Mouse (Mus musculus) cerebellum, adult 9-10 months (tissue): Measurements from ENCODE around the gene Tom1l1.

Experiments
- DNase-seq: peaks from one replicate; pipeline ENCODE4 v3.0.0; 2022

The Tom1l1 gene

DNA sequence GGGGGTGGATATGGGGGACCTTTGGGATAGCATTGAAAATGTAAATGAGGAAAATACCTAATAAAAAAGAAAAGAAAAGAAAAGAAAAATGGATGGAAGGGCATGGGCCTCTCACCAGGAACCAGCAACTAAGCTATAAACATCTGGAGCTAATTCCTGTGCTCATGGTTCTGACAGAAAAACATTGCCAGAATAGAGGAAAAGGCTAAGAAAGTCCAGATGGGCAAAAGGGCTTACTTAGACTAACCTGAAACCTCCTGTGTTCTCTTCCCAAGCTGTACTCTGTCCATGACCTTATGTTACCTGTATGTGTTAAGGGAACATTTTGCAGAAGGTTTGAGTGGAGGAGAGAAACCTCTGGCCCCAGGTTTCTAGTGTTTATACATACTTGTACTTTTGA is 76.0 kb downstream of the Tom1l1 start:
- no peak for DNase-seq

DNA sequence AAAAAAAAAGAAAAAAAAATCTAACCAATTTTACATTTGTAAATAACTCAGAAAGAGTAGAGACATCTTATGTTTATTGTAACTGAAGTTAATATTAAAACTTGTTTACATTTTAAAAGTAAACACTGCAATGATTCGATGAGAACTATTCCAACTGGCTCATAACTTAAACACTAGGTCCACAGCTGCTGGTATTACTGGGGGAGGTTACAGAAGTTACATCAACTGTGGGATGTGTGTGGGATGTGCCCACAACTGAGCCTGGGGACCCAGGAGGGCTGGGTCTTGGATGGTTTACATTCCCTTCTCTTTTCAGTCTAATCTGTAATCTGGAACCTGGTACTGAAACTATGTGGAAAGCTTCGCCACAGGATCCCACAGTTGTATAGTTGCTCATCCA is 85.1 kb downstream of the Tom1l1 start:
- no peak for DNase-seq

DNA sequence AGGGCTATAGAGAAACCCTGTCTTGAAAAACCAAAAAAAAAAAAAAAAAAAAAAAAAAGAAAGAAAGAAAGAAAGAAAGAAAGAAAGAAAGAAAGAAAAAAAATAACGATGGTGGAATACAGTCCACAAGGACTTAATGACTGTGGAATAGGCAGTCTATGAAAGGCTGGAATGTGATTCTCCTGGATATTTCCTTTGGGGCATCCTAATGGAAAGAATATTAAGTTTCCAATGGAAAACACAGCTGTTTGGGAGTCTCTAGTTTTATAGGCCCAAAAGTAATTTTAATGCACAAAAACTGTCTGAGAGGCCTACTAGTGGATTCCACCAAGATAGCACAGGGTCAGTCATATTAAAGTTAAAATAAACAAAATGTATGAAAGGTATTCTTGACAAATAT is 92.3 kb downstream of the Tom1l1 start:
- DNase-seq, result no peak
